Mouse (Mus musculus) thymus, adult 18-20 months (tissue): ENCODE measurements around the gene Vstm2l.
A peak's percentile ranks its signal among the peaks of the same experiment; 100 is the strongest.

Experiments used
- DNase-seq, 2 experiments: peaks; one replicate each; pipeline ENCODE4 v3.0.0; 2022; ENCODE audit warnings: mixed read lengths in 2 of 2

Vstm2l gene

GRCm38 (mm10) chr2:157914105-157914764 lies at the start of gene Vstm2l:
Gene Vstm2l, plus strand, starts transcription at chr2:157914653.
- no peak for DNase-seq

- no peak for DNase-seq
These were observed 47.3 kb upstream of the Vstm2l start for GRCm38 (mm10) chr2:157867126-157867525.

GRCm38 (mm10) chr2:157870247-157870646 lies 44.2 kb upstream of the Vstm2l start:
- no peak for DNase-seq

- DNase-seq = peak in 1 of 2 experiments; percentile 5
These were observed 41.2 kb upstream of the Vstm2l start for GRCm38 (mm10) chr2:157873223-157873622.

GRCm38 (mm10) chr2:157873691-157874090 lies 40.8 kb upstream of the Vstm2l start:
- no peak for DNase-seq

GRCm38 (mm10) chr2:157875111-157875510 lies 39.3 kb upstream of the Vstm2l start:
- DNase-seq = no peak

GRCm38 (mm10) chr2:157877394-157877793 lies 37.1 kb upstream of the Vstm2l start:
- DNase-seq = no peak

GRCm38 (mm10) chr2:157877967-157878366 lies 36.5 kb upstream of the Vstm2l start:
- no peak for DNase-seq

GRCm38 (mm10) chr2:157881939-157882338 lies 32.5 kb upstream of the Vstm2l start:
- DNase-seq = no peak

GRCm38 (mm10) chr2:157887275-157888025 lies 27.0 kb upstream of the Vstm2l start:
- no peak for DNase-seq

GRCm38 (mm10) chr2:157891166-157891565 lies 23.3 kb upstream of the Vstm2l start:
- DNase-seq = no peak

- DNase-seq = no peak
These were observed 17.3 kb upstream of the Vstm2l start for GRCm38 (mm10) chr2:157897131-157897530.

- peak; percentile 17 to 38 for DNase-seq
These were observed 1.2 kb upstream of the Vstm2l start for GRCm38 (mm10) chr2:157913204-157913636.

GRCm38 (mm10) chr2:157913705-157914104 lies 748 bp upstream of the Vstm2l start:
- no peak for DNase-seq

- DNase-seq = no peak
These were observed 550 bp downstream of the Vstm2l start for GRCm38 (mm10) chr2:157914889-157915517.

- no peak for DNase-seq
These were observed 4.1 kb downstream of the Vstm2l start for GRCm38 (mm10) chr2:157918529-157918928.

- no peak for DNase-seq
These were observed 7.1 kb downstream of the Vstm2l start for GRCm38 (mm10) chr2:157921551-157921950.

GRCm38 (mm10) chr2:157923406-157923805 lies 9.0 kb downstream of the Vstm2l start:
- DNase-seq = no peak

- no peak for DNase-seq
These were observed 10.1 kb downstream of the Vstm2l start for GRCm38 (mm10) chr2:157924504-157924903.

GRCm38 (mm10) chr2:157926502-157926901 lies 12.0 kb downstream of the Vstm2l start:
- no peak for DNase-seq

GRCm38 (mm10) chr2:157926927-157927326 lies 12.5 kb downstream of the Vstm2l start:
- DNase-seq = no peak

GRCm38 (mm10) chr2:157927397-157927796 lies 12.9 kb downstream of the Vstm2l start:
- DNase-seq = no peak

- DNase-seq = no peak
These were observed 13.4 kb downstream of the Vstm2l start for GRCm38 (mm10) chr2:157927815-157928214.

- no peak for DNase-seq
These were observed 18.2 kb downstream of the Vstm2l start for GRCm38 (mm10) chr2:157932655-157933054.
